Mouse (Mus musculus) cerebellum, adult 2 months (tissue): ENCODE results near the gene Tns1. TPM values are rescaled to one million over a fixed set of nuclear protein-coding genes. Genes with fewer than 3 reads are reported as not detected.
A peak's percentile ranks its signal among the peaks of the same experiment; 100 is the strongest.

Source experiments
- DNase-seq, 2 experiments: peaks; one replicate each; pipeline ENCODE4 v3.0.0; 2021
- H3K27ac ChIP-seq: fragments of 200-500 bp; 2 replicates; pipeline ENCODE4 v1.5.1; 2012; ENCODE audit warnings: low read length, control low read depth, inconsistent platforms; ENCODE audit not compliant: insufficient read depth
- H3K27me3 ChIP-seq: fragments of 200-500 bp; 2 replicates; pipeline ENCODE4 v1.6.1; 2012; ENCODE audit warnings: inconsistent platforms, mild to moderate bottlenecking, low read length, moderate library complexity; ENCODE audit not compliant: control insufficient read depth, insufficient read depth
- H3K4me1 ChIP-seq: fragments of 200-500 bp; 2 replicates; pipeline ENCODE4 v1.6.1; 2011; ENCODE audit warnings: low read length; ENCODE audit not compliant: control insufficient read depth, insufficient read depth
- H3K4me3 ChIP-seq: fragments of 200-500 bp; replicated peaks from 2 replicates; pipeline ENCODE3; 2011; ENCODE audit warnings: mild to moderate bottlenecking, low read depth, low read length, control low read depth; ENCODE audit not compliant: insufficient read depth
- CTCF ChIP-seq: fragments of 200-500 bp; IDR thresholded peaks from 2 replicates; pipeline ENCODE4 v1.5.1; 2011; ENCODE audit warnings: low read depth, mild to moderate bottlenecking, control low read depth, low read length, moderate library complexity, borderline replicate concordance; ENCODE audit not compliant: insufficient read depth
- POLR2A ChIP-seq: fragments of 200-500 bp; IDR thresholded peaks from 2 replicates; pipeline ENCODE4 v1.6.1; 2011; ENCODE audit warnings: low read length, control low read depth, borderline replicate concordance; ENCODE audit not compliant: insufficient read depth
- WGBS: fragments of 180-500 bp; shearing (Covaris S2); methylation state at CpG from one replicate; pipeline ENCODE4 v1.1.7; 2018; 5-methylcytosine and 5-hydroxymethylcytosine counted together
- polyA plus RNA-seq: library from polyadenylated mRNA; depleted of rRNA; stranded (reverse); fragments of >200 nt; gene quantifications from 2 replicates; pipeline ENCODE4 v1.2.3, GENCODE M21; 2012

Gene Tns1
- polyA plus RNA-seq, 1 experiment = 25.1 TPM

DNA sequence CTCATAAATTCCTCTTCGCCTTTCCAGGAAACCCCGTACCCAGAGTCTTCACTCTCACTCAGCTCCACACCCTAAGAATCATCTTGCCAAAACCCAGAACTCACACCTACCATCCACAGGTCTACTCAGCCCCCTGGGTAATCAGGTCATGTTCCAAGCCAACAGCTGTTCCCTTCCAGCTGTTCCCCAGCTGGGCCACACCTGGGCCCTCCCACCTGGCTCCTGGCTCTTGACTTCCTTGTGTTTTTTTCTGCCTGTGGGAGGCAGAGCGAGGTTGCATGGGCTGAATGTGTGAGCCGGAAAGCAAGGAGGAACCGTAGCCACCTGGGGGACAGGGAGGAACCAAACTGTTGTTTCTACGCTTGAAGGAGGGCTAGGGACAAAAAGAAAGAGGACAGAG is 18.0 kb downstream of the Tns1 start:
- Histone ChIP-seq H3K27me3 (no peaks in the 10 kb centered on the region), H3K27ac (no peak overlapping the region), H3K4me1 (peaks cover 7% of the 10 kb centered on the region), H3K4me3 (no peak overlapping the region)
- no peak for DNase-seq
- WGBS = 87% methylated on average over 6 of the region's 6 CpGs
- TF ChIP-seq CTCF = no peak
- TF ChIP-seq POLR2A = no peak

DNA sequence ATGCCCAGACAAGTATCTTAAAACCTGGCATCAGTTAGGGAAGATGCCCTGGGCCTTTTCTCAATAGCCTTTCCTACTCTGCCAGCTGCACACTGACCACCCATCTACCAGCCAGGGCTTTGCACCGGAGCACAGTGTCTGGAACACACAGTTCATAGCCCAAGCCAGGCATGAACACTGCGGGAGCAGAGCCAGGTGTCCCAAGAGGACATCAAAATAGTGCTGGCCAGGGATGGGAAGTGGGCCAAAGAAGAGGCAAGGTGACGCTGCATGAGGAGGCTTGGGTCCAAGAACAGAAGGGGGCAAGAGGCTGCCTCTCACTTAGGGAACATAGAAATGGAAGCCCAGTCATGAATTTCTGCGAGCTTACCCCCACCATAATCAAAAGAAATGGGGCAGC is 18.6 kb downstream of the Tns1 start:
- Histone ChIP-seq H3K27me3 (no peaks in the 10 kb centered on the region), H3K4me1 (peaks cover 7% of the 10 kb centered on the region)

DNA sequence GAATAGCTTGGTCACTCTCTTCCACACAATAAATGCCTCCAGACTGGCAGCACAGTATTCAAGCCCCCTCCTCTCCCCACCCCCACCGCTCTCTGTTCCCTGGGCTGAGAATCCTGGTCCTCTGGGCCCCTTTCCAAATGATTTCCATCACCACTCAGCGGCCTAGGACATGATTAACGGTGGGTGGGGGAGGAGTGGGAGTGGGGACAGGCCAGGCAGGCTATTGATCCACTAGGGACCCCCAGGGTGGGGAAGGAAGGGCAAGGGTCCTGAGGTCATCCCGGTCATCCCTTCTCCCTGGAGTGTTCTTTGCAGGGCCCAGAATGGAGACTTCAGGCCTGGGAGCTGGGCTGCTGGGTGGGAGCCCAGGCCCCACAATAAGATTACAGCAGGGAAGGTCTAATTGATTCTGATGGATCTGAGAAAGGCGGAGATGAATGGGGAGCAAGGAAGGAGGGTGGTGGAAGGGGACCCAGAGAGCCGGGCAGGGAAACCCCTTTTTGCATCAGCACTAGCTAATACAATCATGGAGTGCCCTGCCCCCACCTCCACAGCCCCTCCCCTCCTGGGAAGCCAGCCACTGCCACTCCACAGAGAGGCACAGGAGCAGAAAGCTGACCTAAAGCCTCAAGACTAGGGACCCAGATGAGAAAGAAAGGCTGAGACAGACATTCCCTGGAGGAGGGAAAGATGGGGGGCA is 20.4 kb downstream of the Tns1 start:
- WGBS = 53% methylated on average over 6 of the region's 6 CpGs
- no peak overlapping the region for H3K4me3 ChIP-seq
- no peak overlapping the region for H3K27ac ChIP-seq
- H3K4me1 ChIP-seq = peaks cover 7% of the 10 kb centered on the region
- no peaks in the 10 kb centered on the region; the same call in 1 of the 2 replicates for H3K27me3 ChIP-seq
- TF ChIP-seq POLR2A = no peak
- no peak for TF ChIP-seq CTCF
- no peak for DNase-seq

More for the DNA sequence above, 18.6 kb downstream of the Tns1 start:
- Histone ChIP-seq H3K27ac (no peak overlapping the region), H3K4me3 (no peak overlapping the region)
- TF ChIP-seq CTCF (no peak), POLR2A (no peak)
- 16% methylated on average over 4 of the region's 4 CpGs for WGBS
- peak in 1 of 2 experiments; percentile 48 for DNase-seq

- no peak for DNase-seq
- peaks cover 15% of the 10 kb centered on the region for H3K4me1 ChIP-seq
- H3K27me3 ChIP-seq = peaks cover 5% of the 10 kb centered on the region; the same call in 1 of the 2 replicates
- TF ChIP-seq POLR2A (no peak), CTCF (no peak)
- H3K27ac ChIP-seq = no peak overlapping the region
- WGBS = 2% methylated on average over 14 of the region's 14 CpGs
- no peak overlapping the region for H3K4me3 ChIP-seq
These were observed 25.2 kb downstream of the Tns1 start for GRCm38 (mm10) chr1:74099001-74099435.

- TF ChIP-seq CTCF = no peak
- no peak for TF ChIP-seq POLR2A
- Histone ChIP-seq H3K4me3 (peak overlapping the region; percentile 8), H3K27ac (no peak overlapping the region), H3K4me1 (peaks cover 15% of the 10 kb centered on the region), H3K27me3 (peaks cover 5% of the 10 kb centered on the region; the same call in 1 of the 2 replicates)
- no peak for DNase-seq
- WGBS = 1% methylated on average over 58 of the region's 58 CpGs
These were observed 25.9 kb downstream of the Tns1 start for GRCm38 (mm10) chr1:74098004-74099000.

DNA sequence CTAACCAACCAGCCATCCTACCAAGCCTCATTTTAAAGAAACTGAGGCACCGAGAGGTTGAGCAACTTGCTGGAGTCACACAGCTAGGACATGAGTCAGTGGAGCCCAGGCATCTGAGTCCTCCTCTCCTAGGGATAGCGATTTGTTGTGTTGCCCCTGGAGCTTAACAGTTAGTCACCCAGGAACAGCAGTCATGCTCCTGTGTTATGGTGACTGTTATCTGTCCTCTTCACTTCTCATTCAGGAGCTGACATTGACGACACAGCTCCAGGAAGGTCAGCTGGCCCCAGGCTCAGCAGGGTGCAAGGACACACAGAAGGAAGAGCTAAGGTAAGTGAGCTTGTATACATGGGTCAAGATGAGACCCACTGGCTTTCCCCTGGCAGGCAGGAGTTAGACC is 28.5 kb downstream of the Tns1 start:
- DNase-seq = no peak
- 71% methylated on average over 3 of the region's 3 CpGs for WGBS
- H3K27ac ChIP-seq = no peak overlapping the region
- H3K4me1 ChIP-seq = peaks cover 15% of the 10 kb centered on the region
- TF ChIP-seq POLR2A = no peak
- no peak for TF ChIP-seq CTCF
- H3K4me3 ChIP-seq = no peak overlapping the region
- peaks cover 5% of the 10 kb centered on the region; the same call in 1 of the 2 replicates for H3K27me3 ChIP-seq

- no peak overlapping the region for H3K4me3 ChIP-seq
- no peak for DNase-seq
- TF ChIP-seq POLR2A (no peak), CTCF (no peak)
- H3K4me1 ChIP-seq = peaks cover 15% of the 10 kb centered on the region
- H3K27ac ChIP-seq = no peak overlapping the region
- H3K27me3 ChIP-seq = peaks cover 5% of the 10 kb centered on the region; the same call in 1 of the 2 replicates
- 79% methylated on average over 6 of the region's 6 CpGs for WGBS
These were observed 29.0 kb downstream of the Tns1 start for GRCm38 (mm10) chr1:74095296-74095695.
